Mouse (Mus musculus): Measurements from ENCODE around the gene Gm45623. TPM values are rescaled to one million over a fixed set of nuclear protein-coding genes. Genes with fewer than 3 reads are reported as not detected.

Gene Gm45623
- 3.0 and 4.5 TPM in 2 replicates for polyA plus RNA-seq (2015; fragmentation: Nextera tagmentation; extraction: Ambion mirVana)

DNA sequence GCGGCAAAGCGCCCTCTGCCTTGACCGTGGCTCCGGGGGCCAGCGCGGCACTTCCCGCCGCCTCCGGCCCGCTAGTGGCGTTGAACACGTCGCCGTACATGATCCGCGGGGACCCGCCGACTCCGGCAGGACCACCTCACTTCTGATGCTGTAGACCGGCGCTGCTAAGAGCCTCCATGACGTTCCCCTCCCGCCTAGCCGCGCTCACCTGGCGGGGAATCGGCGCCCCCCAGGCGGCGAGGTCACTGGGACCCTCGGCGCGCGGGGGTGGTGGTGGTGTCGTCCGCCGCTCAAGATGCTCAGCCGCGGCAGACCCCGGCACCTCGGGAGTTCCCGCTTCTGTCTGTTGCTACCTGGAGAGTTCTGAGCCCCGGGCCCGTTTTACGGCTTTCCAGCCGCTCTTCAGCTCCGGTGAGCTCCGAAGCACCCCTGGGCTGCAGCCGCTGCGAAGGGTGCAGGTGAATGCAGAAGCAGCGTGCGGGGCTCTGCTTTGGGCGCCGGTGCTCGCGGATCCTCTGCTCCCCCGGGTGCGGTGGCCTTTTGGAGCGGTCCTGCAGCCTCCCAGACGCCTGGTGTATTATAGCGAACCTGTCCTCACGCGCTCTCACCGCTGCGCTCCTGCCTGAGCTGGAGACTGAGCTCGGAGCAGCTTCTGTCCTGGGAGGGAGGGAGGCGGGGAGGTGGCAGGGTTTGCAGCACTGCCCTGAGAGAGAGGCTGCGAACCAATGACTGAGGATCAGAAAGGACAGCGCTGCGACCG, at the start of gene Gm45623:
Gene Gm45623, minus strand, starts transcription at position 636 of the 760 bp plus-strand sequence.
- H3K27me3 ChIP-seq (ENCODE audit: control insufficient read depth, insufficient read depth, low read depth, low read length): peaks cover 24% of the 10 kb centered on the region
- under 1% methylated on average over 66 of the region's 71 CpGs for WGBS
- ATAC-seq: peak; percentile 30; the same call in 1 of the 2 replicates

DNA sequence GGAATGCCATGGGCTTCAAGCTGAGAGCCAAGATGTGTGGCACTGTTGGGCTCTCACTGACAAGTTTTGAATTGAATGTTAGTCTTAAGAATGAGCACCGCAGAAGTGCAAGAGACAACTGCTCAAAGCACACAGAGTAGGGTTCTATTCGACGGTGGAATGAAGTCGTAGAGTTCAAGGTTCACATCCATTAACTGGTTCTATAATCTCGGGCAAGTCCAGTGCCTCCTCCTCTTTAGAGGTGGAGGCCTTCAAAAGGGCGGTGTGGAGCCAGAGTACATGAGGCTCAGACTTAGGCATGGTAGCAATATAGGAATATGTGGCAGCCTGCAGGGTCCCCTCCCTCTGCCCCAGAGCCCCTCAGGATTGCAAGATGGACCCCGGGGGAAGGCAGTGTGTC, 43.8 kb upstream of the Gm45623 start:
- no peak for ATAC-seq
- 86% methylated on average over 7 of the region's 7 CpGs for WGBS
- H3K4me2 ChIP-seq (ENCODE audit: low read length): no peak overlapping the region

More for the DNA sequence above, at the start of gene Gm45623:
- peaks cover 19% of the 10 kb centered on the region for H3K4me1 ChIP-seq (ENCODE audit: control insufficient read depth, insufficient read depth, low read length)
- H3K9ac ChIP-seq (ENCODE audit: low read depth, low read length): peak within 1 kb of the TSS; percentile 68
- H3K36me3 ChIP-seq (ENCODE audit: control insufficient read depth, insufficient read depth, low read length): no peaks in the 10 kb centered on the region
- H3K4me2 ChIP-seq (ENCODE audit: low read length): peak within 1 kb of the TSS; percentile 98
- 0 out of 2 replicates have a peak within 1 kb of the TSS, but pooled peaks have one; percentile 14 for H3K27ac ChIP-seq (ENCODE audit: low read length)
- H3K4me3 ChIP-seq (ENCODE audit: low read depth, low read length): peak within 1 kb of the TSS; percentile 61
- no peaks in the 10 kb centered on the region for H3K9me3 ChIP-seq (replicated peaks; ENCODE audit: control insufficient read depth, low read length, poor library complexity, severe bottlenecking)

DNA sequence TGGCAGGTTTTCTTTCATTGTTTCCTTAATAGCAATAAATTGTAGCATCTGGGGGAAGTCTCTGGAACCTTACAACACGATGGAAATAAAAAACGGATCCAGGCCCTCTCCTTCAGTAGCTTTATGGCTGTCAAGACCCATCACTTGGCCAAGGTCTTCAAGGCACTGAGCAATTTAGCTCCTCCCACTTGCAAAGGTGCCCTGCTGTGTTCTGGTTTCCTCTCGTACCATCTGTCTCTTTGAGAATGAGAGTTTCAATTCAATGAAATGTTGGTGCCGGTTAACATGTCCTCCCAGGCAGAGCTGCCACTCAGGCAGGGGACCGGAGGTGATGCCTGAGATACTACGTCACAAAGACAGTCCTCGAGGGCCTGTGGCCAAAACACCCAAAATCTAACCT, 41.9 kb upstream of the Gm45623 start:
- H3K4me3 ChIP-seq (ENCODE audit: low read depth, low read length): no peak overlapping the region
- no peaks in the 10 kb centered on the region for H3K9me3 ChIP-seq (replicated peaks; ENCODE audit: control insufficient read depth, low read length, poor library complexity, severe bottlenecking)
- H3K27ac ChIP-seq (ENCODE audit: low read length): no peak overlapping the region
- H3K4me2 ChIP-seq (ENCODE audit: low read length): no peak overlapping the region
- 65% methylated on average over 7 of the region's 7 CpGs for WGBS
- H3K27me3 ChIP-seq (ENCODE audit: control insufficient read depth, insufficient read depth, low read depth, low read length): no peaks in the 10 kb centered on the region
- H3K4me1 ChIP-seq (ENCODE audit: control insufficient read depth, insufficient read depth, low read length): peaks cover 9% of the 10 kb centered on the region
- ATAC-seq: no peak
- H3K9ac ChIP-seq (ENCODE audit: low read depth, low read length): no peak overlapping the region
- no peaks in the 10 kb centered on the region for H3K36me3 ChIP-seq (ENCODE audit: control insufficient read depth, insufficient read depth, low read length)

More for the DNA sequence above, 43.8 kb upstream of the Gm45623 start:
- no peaks in the 10 kb centered on the region for H3K36me3 ChIP-seq (ENCODE audit: control insufficient read depth, insufficient read depth, low read length)
- H3K4me3 ChIP-seq (ENCODE audit: low read depth, low read length): no peak overlapping the region
- H3K9me3 ChIP-seq (replicated peaks; ENCODE audit: control insufficient read depth, low read length, poor library complexity, severe bottlenecking): no peaks in the 10 kb centered on the region
- H3K4me1 ChIP-seq (ENCODE audit: control insufficient read depth, insufficient read depth, low read length): peaks cover 5% of the 10 kb centered on the region
- no peak overlapping the region for H3K9ac ChIP-seq (ENCODE audit: low read depth, low read length)
- H3K27ac ChIP-seq (ENCODE audit: low read length): no peak overlapping the region
- H3K27me3 ChIP-seq (ENCODE audit: control insufficient read depth, insufficient read depth, low read depth, low read length): no peaks in the 10 kb centered on the region

DNA sequence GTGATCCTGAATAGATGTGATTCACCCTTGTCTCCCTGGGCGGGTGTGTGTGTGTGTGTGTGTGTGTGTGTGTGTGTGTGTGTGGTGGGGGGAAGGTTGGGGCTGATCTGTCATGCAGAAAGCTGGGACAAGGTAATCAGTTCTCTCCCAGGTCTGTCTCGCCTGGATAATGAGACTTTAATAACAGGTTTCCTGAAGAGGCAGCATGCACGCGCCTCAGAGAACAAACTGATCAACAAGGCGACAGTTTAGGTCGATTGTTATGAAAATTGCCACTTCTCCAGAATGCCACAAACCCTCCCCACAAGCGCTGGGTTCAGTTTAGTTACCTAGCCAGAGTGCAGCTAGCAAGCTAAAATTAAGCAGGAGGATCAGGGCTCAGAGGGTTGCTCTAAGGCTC, 40.8 kb upstream of the Gm45623 start:
- no peak for ATAC-seq
- H3K36me3 ChIP-seq (ENCODE audit: control insufficient read depth, insufficient read depth, low read length): no peaks in the 10 kb centered on the region
- no peak overlapping the region for H3K27ac ChIP-seq (ENCODE audit: low read length)
- H3K9me3 ChIP-seq (replicated peaks; ENCODE audit: control insufficient read depth, low read length, poor library complexity, severe bottlenecking): no peaks in the 10 kb centered on the region
- H3K27me3 ChIP-seq (ENCODE audit: control insufficient read depth, insufficient read depth, low read depth, low read length): no peaks in the 10 kb centered on the region
- no peak overlapping the region for H3K4me3 ChIP-seq (ENCODE audit: low read depth, low read length)
- no peak overlapping the region for H3K9ac ChIP-seq (ENCODE audit: low read depth, low read length)
- WGBS: 37% methylated on average over 7 of the region's 7 CpGs
- H3K4me1 ChIP-seq (ENCODE audit: control insufficient read depth, insufficient read depth, low read length): peaks cover 9% of the 10 kb centered on the region
- H3K4me2 ChIP-seq (ENCODE audit: low read length): no peak overlapping the region

DNA sequence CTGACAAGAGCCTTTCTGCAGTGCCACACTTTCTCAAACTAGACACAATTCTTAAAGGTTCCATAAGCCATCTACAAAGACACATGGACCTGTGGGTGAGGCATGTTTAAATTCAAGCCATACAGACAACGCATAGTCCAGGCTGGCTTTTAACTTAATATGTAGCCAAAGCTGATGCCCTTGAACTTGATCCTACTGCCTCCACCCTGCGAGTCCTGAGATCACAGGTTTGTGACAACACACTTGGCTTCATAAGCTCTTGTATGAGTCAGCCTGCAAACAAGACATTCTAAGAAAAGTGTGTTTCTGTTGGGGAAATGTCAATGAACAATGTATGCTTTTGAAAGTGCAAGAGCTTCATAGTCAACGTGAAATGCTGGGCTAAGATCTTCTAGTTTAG, 39.2 kb upstream of the Gm45623 start:
- WGBS: 89% methylated on average over 3 of the region's 3 CpGs
- no peaks in the 10 kb centered on the region for H3K9me3 ChIP-seq (replicated peaks; ENCODE audit: control insufficient read depth, low read length, poor library complexity, severe bottlenecking)
- H3K27ac ChIP-seq (ENCODE audit: low read length): no peak overlapping the region
- no peak overlapping the region for H3K4me3 ChIP-seq (ENCODE audit: low read depth, low read length)
- H3K36me3 ChIP-seq (ENCODE audit: control insufficient read depth, insufficient read depth, low read length): no peaks in the 10 kb centered on the region
- no peaks in the 10 kb centered on the region for H3K27me3 ChIP-seq (ENCODE audit: control insufficient read depth, insufficient read depth, low read depth, low read length)
- H3K4me2 ChIP-seq (ENCODE audit: low read length): no peak overlapping the region
- H3K4me1 ChIP-seq (ENCODE audit: control insufficient read depth, insufficient read depth, low read length): peaks cover 9% of the 10 kb centered on the region
- H3K9ac ChIP-seq (ENCODE audit: low read depth, low read length): no peak overlapping the region
- no peak for ATAC-seq

DNA sequence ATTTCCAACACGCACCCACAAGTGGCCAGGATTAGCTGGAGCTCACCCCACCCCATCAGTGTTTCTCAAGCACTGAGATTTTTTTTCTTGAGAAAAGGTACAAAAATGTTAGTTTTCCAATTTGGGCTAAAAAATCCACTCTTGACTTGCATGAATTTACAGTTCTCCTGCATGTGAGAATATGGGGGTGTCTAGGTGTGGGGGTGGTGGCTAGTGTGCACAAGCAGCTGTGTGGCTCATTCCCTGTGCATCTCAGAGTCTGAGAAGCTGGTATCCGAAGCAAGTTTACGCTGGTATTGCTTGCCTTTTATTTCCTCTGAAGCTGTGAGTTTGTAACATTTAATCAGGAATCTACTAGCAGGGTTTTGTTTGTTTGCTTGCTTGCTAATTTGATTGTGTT, 37.1 kb upstream of the Gm45623 start:
- Histone ChIP-seq H3K4me3 (ENCODE audit: low read depth, low read length) (no peak overlapping the region), H3K27ac (ENCODE audit: low read length) (no peak overlapping the region), H3K9me3 (replicated peaks; ENCODE audit: control insufficient read depth, low read length, poor library complexity, severe bottlenecking) (no peaks in the 10 kb centered on the region), H3K36me3 (ENCODE audit: control insufficient read depth, insufficient read depth, low read length) (no peaks in the 10 kb centered on the region), H3K4me1 (ENCODE audit: control insufficient read depth, insufficient read depth, low read length) (peaks cover 9% of the 10 kb centered on the region), H3K4me2 (ENCODE audit: low read length) (no peak overlapping the region), H3K27me3 (ENCODE audit: control insufficient read depth, insufficient read depth, low read depth, low read length) (no peaks in the 10 kb centered on the region), H3K9ac (ENCODE audit: low read depth, low read length) (no peak overlapping the region)
- ATAC-seq: no peak
- WGBS: 89% methylated on average over 3 of the region's 3 CpGs

DNA sequence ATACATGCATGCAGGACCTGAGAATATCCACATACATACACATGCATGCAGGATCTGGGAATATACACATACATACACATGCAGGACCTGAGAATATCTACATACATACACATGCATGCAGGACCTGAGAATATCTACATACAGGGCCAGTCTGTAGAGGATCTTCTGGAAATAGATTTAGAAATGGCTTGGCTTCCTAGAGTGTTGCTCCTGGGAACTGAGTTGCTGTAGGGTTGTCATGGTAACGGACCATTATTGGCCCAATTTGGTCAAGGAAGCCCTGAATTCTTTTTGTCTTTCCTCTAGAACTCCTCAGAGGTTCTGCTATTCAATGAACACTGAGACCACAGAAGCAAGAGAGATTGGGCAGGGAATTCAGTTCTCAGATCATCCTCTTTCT, 29.0 kb upstream of the Gm45623 start:
- Histone ChIP-seq H3K9ac (ENCODE audit: low read depth, low read length) (no peak overlapping the region), H3K36me3 (ENCODE audit: control insufficient read depth, insufficient read depth, low read length) (no peaks in the 10 kb centered on the region), H3K27me3 (ENCODE audit: control insufficient read depth, insufficient read depth, low read depth, low read length) (no peaks in the 10 kb centered on the region), H3K4me1 (ENCODE audit: control insufficient read depth, insufficient read depth, low read length) (peaks cover 29% of the 10 kb centered on the region), H3K9me3 (replicated peaks; ENCODE audit: control insufficient read depth, low read length, poor library complexity, severe bottlenecking) (no peaks in the 10 kb centered on the region), H3K27ac (ENCODE audit: low read length) (peak overlapping the region; percentile 9; the same call in 1 of the 2 replicates), H3K4me2 (ENCODE audit: low read length) (no peak overlapping the region), H3K4me3 (ENCODE audit: low read depth, low read length) (no peak overlapping the region)
- 86% methylated on average over 1 of the region's 1 CpGs for WGBS
- no peak for ATAC-seq

DNA sequence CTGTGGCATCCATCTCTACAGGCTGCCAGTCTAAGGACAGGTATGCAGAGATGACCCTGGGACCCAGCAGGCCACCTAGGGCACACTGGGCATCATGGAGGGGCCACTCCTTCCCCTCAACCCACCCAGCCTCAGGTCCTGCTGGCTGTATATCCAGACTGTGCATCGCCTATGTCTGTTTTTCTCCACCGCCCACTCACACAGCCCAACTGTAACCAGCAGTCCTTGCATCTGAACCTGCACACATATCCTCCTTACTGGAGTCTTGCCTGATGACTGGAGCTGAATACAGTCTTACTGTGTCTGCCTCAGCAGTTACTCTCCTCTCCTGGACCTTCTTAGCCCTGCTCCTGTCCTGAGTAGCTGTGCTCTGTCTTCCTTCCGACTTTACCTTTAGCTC, 28.1 kb upstream of the Gm45623 start:
- H3K9ac ChIP-seq (ENCODE audit: low read depth, low read length): peak overlapping the region; percentile 1; the same call in 1 of the 2 replicates
- no peaks in the 10 kb centered on the region for H3K9me3 ChIP-seq (replicated peaks; ENCODE audit: control insufficient read depth, low read length, poor library complexity, severe bottlenecking)
- peaks cover 29% of the 10 kb centered on the region for H3K4me1 ChIP-seq (ENCODE audit: control insufficient read depth, insufficient read depth, low read length)
- H3K27me3 ChIP-seq (ENCODE audit: control insufficient read depth, insufficient read depth, low read depth, low read length): 0 out of 2 replicates have a peak, but pooled peaks cover under 1% of the 10 kb centered on the region
- no peak overlapping the region for H3K4me2 ChIP-seq (ENCODE audit: low read length)
- H3K27ac ChIP-seq (ENCODE audit: low read length): peak overlapping the region; percentile 53
- ATAC-seq: no peak
- 92% methylated on average over 3 of the region's 3 CpGs for WGBS
- H3K4me3 ChIP-seq (ENCODE audit: low read depth, low read length): no peak overlapping the region
- H3K36me3 ChIP-seq (ENCODE audit: control insufficient read depth, insufficient read depth, low read length): no peaks in the 10 kb centered on the region

DNA sequence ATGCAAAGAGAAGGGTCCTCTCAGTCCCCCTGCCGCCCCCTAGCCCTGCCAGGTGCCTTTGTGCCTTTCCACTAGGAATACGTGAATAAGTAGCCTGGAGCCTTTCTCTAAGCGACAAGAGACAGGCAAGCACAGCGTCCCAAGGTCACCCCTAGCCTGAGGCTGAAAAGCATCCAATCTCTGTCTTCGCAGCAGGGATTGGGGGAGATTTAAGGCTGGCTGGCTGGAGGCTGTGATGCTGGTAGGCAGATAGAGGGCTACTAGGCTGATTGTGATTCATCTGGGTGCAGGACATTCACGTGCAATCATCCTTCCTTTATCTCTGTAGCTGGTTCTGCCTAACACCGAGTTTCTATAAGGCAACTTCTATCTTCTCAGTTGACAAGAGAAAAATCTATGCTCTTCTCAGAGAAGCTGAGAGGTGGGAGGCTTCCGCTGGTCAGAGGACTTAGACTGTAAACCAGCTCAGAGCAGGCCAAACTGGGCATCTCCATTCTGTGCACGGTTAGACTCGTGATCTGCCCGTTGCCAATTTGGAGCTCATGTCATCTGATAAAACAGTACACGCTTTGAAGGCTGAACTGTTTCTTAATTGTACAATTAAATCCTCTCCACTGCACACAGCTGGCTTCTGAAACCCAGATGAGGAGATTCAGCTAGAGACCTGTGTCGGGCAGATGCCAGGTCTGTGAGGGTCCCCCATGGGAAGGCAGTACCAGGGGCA, 27.3 kb upstream of the Gm45623 start:
- Histone ChIP-seq H3K9ac (ENCODE audit: low read depth, low read length) (peak overlapping the region; percentile 26; the same call in 1 of the 2 replicates), H3K27ac (ENCODE audit: low read length) (peak overlapping the region; percentile 76), H3K9me3 (replicated peaks; ENCODE audit: control insufficient read depth, low read length, poor library complexity, severe bottlenecking) (no peaks in the 10 kb centered on the region), H3K36me3 (ENCODE audit: control insufficient read depth, insufficient read depth, low read length) (no peaks in the 10 kb centered on the region), H3K4me1 (ENCODE audit: control insufficient read depth, insufficient read depth, low read length) (peaks cover 29% of the 10 kb centered on the region), H3K4me3 (ENCODE audit: low read depth, low read length) (no peak overlapping the region), H3K4me2 (ENCODE audit: low read length) (no peak overlapping the region), H3K27me3 (ENCODE audit: control insufficient read depth, insufficient read depth, low read depth, low read length) (0 out of 2 replicates have a peak, but pooled peaks cover 2% of the 10 kb centered on the region)
- ATAC-seq: peak; percentile 43; the same call in 1 of the 2 replicates
- 39% methylated on average over 13 of the region's 13 CpGs for WGBS
